Mouse (Mus musculus): ENCODE measurements around the gene Npdc1.

GRCm38 (mm10) chr2:25441067-25441466 lies 41.9 kb downstream of the Npdc1 start:
- TF ChIP-seq CTCF (IDR thresholded peaks at IDR 0.05; ENCODE audit: borderline replicate concordance, control insufficient read depth, extremely low read depth, insufficient read depth, low read length, poor library complexity) (no peak), POLR2A (IDR thresholded peaks at IDR 0.05; ENCODE audit: control insufficient read depth, extremely low read depth, insufficient read depth, low read length, poor library complexity) (no peak)

All from thymus, adult 2 months (tissue).